Mouse (Mus musculus) stomach, embryonic 16.5 days (tissue): ENCODE data around the gene I0C0044D17Rik. TPM values are rescaled to one million over a fixed set of nuclear protein-coding genes. Genes with fewer than 3 reads are reported as not detected.

Source experiments
- ATAC-seq: fragments of 200-750 bp; cut with Nextera tagmentation; 2 replicates; pipeline ENCODE4 v1.8.0; 2017; ENCODE audit warnings: moderate number of reproducible peaks, moderate TSS enrichment; ENCODE audit not compliant: insufficient read depth, low FRiP score
- H3K27ac ChIP-seq: fragments of 300-500 bp; sonication (generic); 2 replicates; pipeline ENCODE4 v1.5.1; 2014; ENCODE audit warnings: low read length
- H3K27me3 ChIP-seq: fragments of 300-500 bp; sonication (generic); 2 replicates; pipeline ENCODE4 v1.6.1; 2014; ENCODE audit warnings: low read length, control low read depth, mixed read lengths; ENCODE audit not compliant: control insufficient read depth, insufficient read depth
- H3K36me3 ChIP-seq: fragments of 300-500 bp; sonication (generic); 2 replicates; pipeline ENCODE4 v1.6.1; 2014; ENCODE audit warnings: low read length; ENCODE audit not compliant: control insufficient read depth, insufficient read depth
- H3K4me1 ChIP-seq: fragments of 300-500 bp; sonication (generic); 2 replicates; pipeline ENCODE4 v1.6.1; 2014; ENCODE audit warnings: low read length, control low read depth, mixed read lengths; ENCODE audit not compliant: control insufficient read depth, insufficient read depth
- H3K4me2 ChIP-seq: fragments of 300-500 bp; sonication (generic); 2 replicates; pipeline ENCODE4 v1.6.1; 2014; ENCODE audit warnings: low read depth, low read length, mixed read lengths
- H3K4me3 ChIP-seq: fragments of 300-500 bp; sonication (generic); replicated peaks from 2 replicates; pipeline ENCODE4 v1.5.1; 2014; ENCODE audit warnings: mild to moderate bottlenecking, low read length
- H3K9ac ChIP-seq: fragments of 300-500 bp; sonication (generic); 2 replicates; pipeline ENCODE4 v1.6.1; 2014; ENCODE audit warnings: low read length
- H3K9me3 ChIP-seq: fragments of 300-500 bp; sonication (generic); replicated peaks from 2 replicates; pipeline ENCODE4 v1.6.1; 2016; ENCODE audit warnings: low read length, control low read depth; ENCODE audit not compliant: control insufficient read depth
- WGBS: fragments of 180-500 bp; shearing (Covaris S2); extraction: QIAGEN DNeasy Blood & Tissue Kit; methylation state at CpG from one replicate; pipeline ENCODE4 v1.1.7; 2014; 5-methylcytosine and 5-hydroxymethylcytosine counted together
- polyA plus RNA-seq: library from polyadenylated mRNA; unstranded; fragments of >200 nt; fragmentation: Nextera tagmentation; extraction: Ambion mirVana; gene quantifications from 2 replicates; pipeline ENCODE4 v1.2.1, GENCODE M21; 2015

I0C0044D17Rik gene
- polyA plus RNA-seq, 1 experiment from 2014 or later, result not detected

DNA sequence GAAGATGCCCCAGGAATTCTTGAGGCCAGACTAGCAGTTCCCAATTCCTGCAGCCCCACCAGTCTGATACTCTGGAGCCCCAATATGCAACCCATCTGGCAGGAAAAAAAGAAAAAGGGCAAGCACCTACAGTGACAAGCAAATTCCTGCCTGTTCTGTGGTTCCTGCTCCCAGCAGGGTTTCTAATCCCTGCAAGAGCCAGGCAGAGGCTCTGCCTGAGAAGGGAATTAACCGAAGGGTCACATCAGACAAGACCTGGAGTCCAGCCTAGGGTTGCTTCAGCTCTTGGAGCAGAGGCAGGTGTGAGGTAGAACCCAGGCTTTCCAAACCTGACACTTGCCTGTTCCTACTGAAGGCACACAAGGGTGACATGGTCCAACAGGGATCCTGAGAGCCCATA lies 32.9 kb downstream of the I0C0044D17Rik start:
- Histone ChIP-seq H3K4me3 (no peak overlapping the region), H3K9ac (no peak overlapping the region), H3K9me3 (no peaks in the 10 kb centered on the region), H3K27me3 (no peaks in the 10 kb centered on the region), H3K4me1 (peaks cover 17% of the 10 kb centered on the region), H3K36me3 (no peaks in the 10 kb centered on the region), H3K27ac (peak overlapping the region; percentile 53), H3K4me2 (peak overlapping the region; percentile 55; the same call in 1 of the 2 replicates)
- WGBS, result 65% methylated on average over 1 of the region's 1 CpGs
- ATAC-seq, result no peak

DNA sequence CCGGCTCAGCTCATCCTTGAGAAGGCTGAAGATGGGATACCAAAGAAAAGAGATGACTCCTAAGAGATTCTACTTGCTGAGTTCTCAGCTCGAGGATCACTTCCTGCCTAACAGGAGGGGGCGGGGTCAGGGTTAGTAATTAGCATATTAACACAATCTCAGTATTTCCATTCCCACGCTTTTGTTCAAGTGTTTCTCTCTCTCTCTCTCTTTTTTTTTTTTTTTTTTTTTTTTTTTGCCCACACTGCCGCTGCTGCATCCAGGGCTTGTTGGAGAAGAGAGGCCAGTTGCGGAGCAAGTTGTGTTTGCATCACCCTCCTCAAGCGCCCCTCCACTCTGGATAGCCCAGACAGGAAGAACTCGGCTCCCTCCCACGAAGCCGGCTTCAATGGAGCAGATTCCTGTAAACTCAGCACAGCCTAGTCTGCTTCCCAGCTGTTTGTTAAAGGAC lies 33.8 kb downstream of the I0C0044D17Rik start:
- no peaks in the 10 kb centered on the region for H3K27me3 ChIP-seq
- peak overlapping the region; percentile 58; the same call in 1 of the 2 replicates for H3K9ac ChIP-seq
- H3K4me2 ChIP-seq, result peak overlapping the region; percentile 55
- no peaks in the 10 kb centered on the region for H3K36me3 ChIP-seq
- no peaks in the 10 kb centered on the region for H3K9me3 ChIP-seq
- 0 out of 2 replicates have a peak, but pooled peaks have one; percentile 56 for ATAC-seq
- WGBS, result 4% methylated on average over 10 of the region's 10 CpGs
- H3K27ac ChIP-seq, result peak overlapping the region; percentile 53
- H3K4me1 ChIP-seq, result peaks cover 14% of the 10 kb centered on the region
- peak overlapping the region; percentile 20 for H3K4me3 ChIP-seq

DNA sequence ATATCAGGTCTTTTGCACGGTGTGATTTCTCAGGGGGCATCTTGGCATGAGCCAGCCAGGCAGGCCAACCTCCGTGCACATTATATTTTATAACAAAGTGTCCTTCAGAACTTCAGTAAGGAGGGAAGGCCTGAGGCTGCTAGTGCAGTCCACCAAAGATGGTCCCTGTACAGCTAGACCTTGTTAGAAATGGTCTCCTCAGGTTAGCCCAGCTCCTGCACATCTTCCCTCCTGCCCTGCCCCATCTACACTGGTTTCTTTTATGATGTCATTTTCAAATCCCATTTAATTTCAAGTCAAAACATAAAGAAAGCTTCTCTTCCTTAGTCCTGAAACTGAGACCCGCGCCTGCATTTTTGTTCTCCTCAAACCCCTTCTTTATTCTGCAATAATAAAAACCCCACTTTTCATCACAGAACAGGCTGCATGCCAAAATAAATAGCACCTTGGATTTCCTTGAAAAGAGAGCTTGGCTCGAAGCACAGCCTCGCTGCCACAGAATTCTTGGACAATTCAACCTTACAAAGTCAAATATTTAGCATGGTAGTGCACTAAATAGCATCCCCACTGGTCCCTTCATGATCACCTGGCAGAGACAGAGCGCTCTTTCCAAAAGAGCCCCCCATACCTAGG lies 34.4 kb downstream of the I0C0044D17Rik start:
- Histone ChIP-seq H3K4me3 (peak overlapping the region; percentile 20), H3K27ac (peak overlapping the region; percentile 8), H3K9ac (no peak overlapping the region), H3K36me3 (no peaks in the 10 kb centered on the region), H3K27me3 (no peaks in the 10 kb centered on the region), H3K4me2 (peak overlapping the region; percentile 55), H3K9me3 (no peaks in the 10 kb centered on the region), H3K4me1 (peaks cover 14% of the 10 kb centered on the region)
- WGBS, result 47% methylated on average over 7 of the region's 7 CpGs
- no peak; the same call in 1 of the 2 replicates for ATAC-seq

DNA sequence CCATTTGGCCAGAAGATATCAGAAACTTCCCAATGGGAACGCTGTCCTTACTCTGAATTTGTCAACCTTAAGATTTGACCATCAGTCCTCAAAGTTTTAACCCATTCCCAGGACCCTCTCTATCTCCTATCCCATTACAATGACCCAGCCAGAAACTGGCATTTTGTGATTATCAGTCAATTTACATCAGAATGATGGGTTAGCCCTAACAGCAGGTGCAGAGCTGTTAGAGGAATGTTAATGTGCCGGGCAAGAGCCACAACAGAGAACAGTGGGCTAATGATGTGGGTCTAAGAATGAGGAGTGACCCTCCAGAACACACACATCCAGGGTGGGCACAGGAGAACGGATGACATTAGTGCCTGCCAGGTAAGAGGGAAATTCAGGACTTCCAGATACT lies 37.4 kb downstream of the I0C0044D17Rik start:
- H3K27me3 ChIP-seq, result no peaks in the 10 kb centered on the region
- ATAC-seq, result no peak
- H3K36me3 ChIP-seq, result no peaks in the 10 kb centered on the region
- H3K4me3 ChIP-seq, result no peak overlapping the region
- H3K4me2 ChIP-seq, result no peak overlapping the region
- H3K4me1 ChIP-seq, result peaks cover 14% of the 10 kb centered on the region
- H3K27ac ChIP-seq, result no peak overlapping the region
- WGBS, result 39% methylated on average over 3 of the region's 3 CpGs
- H3K9me3 ChIP-seq, result no peaks in the 10 kb centered on the region
- H3K9ac ChIP-seq, result no peak overlapping the region

DNA sequence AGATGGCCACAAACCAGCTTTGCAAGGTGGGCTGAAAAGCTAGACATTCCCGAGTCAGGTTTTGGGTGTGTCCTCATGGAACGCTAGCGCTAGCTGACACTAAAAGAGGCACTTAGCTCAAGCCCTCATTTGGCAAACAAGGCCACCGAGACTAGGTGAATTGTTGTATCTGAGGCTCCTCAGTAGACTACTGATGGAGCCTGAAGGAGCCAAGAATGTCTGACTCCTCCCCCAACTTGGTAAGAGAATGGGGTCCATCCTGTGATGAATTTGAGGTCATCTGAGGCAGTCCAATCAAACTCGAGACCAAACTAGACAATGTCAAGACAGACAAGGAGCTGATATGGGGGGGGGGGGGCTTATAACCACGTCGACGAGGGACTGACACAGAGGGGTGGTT lies 37.8 kb downstream of the I0C0044D17Rik start:
- no peaks in the 10 kb centered on the region for H3K36me3 ChIP-seq
- no peak overlapping the region for H3K27ac ChIP-seq
- H3K4me2 ChIP-seq, result no peak overlapping the region
- H3K9ac ChIP-seq, result no peak overlapping the region
- no peak for ATAC-seq
- H3K9me3 ChIP-seq, result no peaks in the 10 kb centered on the region
- H3K4me1 ChIP-seq, result peaks cover 14% of the 10 kb centered on the region
- H3K27me3 ChIP-seq, result no peaks in the 10 kb centered on the region
- WGBS, result 42% methylated on average over 8 of the region's 8 CpGs
- no peak overlapping the region for H3K4me3 ChIP-seq

DNA sequence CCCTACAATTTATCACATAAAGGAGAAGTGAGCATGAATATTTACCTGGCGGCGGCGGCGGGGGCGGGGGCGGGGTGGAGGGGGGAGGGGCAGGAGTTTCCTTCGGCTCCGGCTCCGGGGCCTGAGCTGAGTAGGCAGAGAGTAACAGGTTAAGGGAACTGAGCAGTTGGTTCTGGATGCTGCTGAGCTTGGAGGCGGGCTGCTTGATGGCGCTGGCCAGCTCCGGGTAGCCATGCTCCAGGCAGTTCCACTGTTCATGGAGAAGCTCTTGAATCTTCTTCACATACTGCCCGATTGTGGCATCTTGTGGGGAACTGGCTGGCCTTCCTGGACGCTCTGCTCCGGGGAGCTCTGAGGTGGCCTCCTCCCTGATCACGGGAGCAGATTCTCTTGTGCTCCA lies 45.4 kb downstream of the I0C0044D17Rik start:
- Histone ChIP-seq H3K4me2 (no peak overlapping the region; the same call in 1 of the 2 replicates), H3K4me1 (0 out of 2 replicates have a peak, but pooled peaks cover 4% of the 10 kb centered on the region), H3K9me3 (no peaks in the 10 kb centered on the region), H3K4me3 (no peak overlapping the region), H3K27me3 (no peaks in the 10 kb centered on the region), H3K36me3 (no peaks in the 10 kb centered on the region), H3K9ac (no peak overlapping the region), H3K27ac (no peak overlapping the region)
- no peak for ATAC-seq
- WGBS, result 16% methylated on average over 16 of the region's 16 CpGs

DNA sequence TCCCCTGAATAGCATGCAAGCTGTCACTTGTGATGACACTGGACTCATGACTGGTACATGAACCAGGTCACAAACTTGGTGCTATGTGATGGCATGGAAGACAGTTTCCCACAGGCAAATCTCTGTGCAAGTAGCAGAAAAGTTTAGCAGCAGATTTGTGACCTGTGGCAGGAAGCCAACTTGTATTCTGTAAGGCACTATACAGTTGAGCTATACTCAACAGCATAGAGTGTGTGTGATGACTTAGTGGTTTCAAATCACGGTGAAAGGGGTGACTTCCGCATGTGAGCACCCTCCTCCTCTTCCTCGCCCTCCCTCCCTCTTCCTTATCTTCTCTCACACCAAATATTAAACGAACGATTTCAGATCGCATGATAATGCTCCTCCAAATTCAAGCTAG lies 46.2 kb downstream of the I0C0044D17Rik start:
- Histone ChIP-seq H3K27ac (no peak overlapping the region), H3K4me2 (no peak overlapping the region), H3K4me3 (no peak overlapping the region), H3K27me3 (no peaks in the 10 kb centered on the region), H3K9ac (no peak overlapping the region), H3K4me1 (0 out of 2 replicates have a peak, but pooled peaks cover 4% of the 10 kb centered on the region), H3K36me3 (no peaks in the 10 kb centered on the region), H3K9me3 (no peaks in the 10 kb centered on the region)
- 80% methylated on average over 6 of the region's 6 CpGs for WGBS
- ATAC-seq, result no peak

DNA sequence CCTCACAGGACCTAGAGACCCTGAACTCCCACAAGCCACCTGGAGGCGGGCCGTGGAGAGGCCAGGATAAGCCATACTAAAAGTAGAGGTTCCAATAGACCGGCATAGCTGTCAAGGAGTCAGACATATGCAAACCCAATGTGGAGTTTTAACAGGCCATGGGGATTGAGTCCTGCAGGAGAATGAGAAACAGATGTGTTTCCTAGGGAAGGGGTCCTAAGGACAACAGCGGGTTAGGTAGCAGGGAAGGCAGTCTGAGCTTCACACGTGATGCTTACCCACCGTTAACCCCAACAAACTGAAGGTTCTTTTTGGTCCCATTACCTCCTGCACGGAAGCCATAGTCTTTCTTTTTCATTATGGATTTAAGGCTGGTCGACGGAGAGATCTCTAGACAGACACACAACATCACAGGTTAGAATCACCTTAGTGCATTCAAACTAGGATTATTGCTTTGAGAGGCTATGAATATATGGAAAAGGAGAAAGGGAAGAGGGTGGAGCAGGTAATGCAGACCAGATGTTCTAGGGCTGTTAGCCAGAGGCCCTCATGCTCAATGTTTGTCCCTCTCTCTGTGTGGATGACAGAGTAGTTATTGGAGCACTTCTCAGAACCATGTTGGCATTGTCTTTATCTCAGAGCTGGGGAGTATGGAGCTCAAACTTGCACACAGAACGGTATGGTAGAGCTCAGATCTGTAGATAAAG lies 46.8 kb downstream of the I0C0044D17Rik start:
- no peaks in the 10 kb centered on the region for H3K9me3 ChIP-seq
- H3K4me3 ChIP-seq, result no peak overlapping the region
- no peaks in the 10 kb centered on the region for H3K27me3 ChIP-seq
- 0 out of 2 replicates have a peak, but pooled peaks cover 4% of the 10 kb centered on the region for H3K4me1 ChIP-seq
- H3K4me2 ChIP-seq, result no peak overlapping the region
- H3K27ac ChIP-seq, result no peak overlapping the region
- no peaks in the 10 kb centered on the region for H3K36me3 ChIP-seq
- H3K9ac ChIP-seq, result no peak overlapping the region
- ATAC-seq, result no peak
- 88% methylated on average over 10 of the region's 10 CpGs for WGBS

DNA sequence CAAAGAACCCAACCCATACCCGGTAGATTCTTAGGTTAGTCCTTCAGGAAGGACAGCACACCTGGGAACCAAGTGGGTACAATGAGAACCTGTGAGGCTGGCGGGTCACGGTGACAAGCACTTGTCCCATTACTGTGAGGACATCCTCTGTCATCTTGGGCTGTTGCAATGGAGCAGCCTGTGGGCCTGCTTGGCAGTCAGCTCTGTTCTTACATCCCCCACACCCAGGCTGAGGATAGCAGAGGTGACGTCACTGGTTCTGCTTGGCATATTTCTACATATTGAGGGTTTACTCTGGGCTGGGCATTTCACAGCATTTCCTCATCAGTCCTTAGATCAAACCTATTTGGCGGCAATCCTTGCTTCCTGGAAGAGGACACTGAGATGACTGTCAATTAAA lies 49.9 kb downstream of the I0C0044D17Rik start:
- Histone ChIP-seq H3K4me2 (no peak overlapping the region), H3K4me3 (no peak overlapping the region), H3K27ac (no peak overlapping the region), H3K36me3 (no peaks in the 10 kb centered on the region), H3K27me3 (no peaks in the 10 kb centered on the region), H3K9ac (no peak overlapping the region), H3K4me1 (0 out of 2 replicates have a peak, but pooled peaks cover 4% of the 10 kb centered on the region), H3K9me3 (no peaks in the 10 kb centered on the region)
- 86% methylated on average over 5 of the region's 5 CpGs for WGBS
- no peak for ATAC-seq
